Mouse (Mus musculus) stomach, postnatal 0 days (tissue): ENCODE data around the gene Lrrc40. TPM values are rescaled to one million over a fixed set of nuclear protein-coding genes. Genes with fewer than 3 reads are reported as not detected.
A peak's percentile ranks its signal among the peaks of the same experiment; 100 is the strongest.

ENCODE experiments used
- ATAC-seq: fragments of 200-750 bp; cut with Nextera tagmentation; 2 replicates; pipeline ENCODE4 v1.8.0; 2017; ENCODE audit not compliant: low FRiP score, low TSS enrichment
- DNase-seq: peaks from one replicate; pipeline ENCODE4 v3.0.0-alpha.2; 2016; ENCODE audit warnings: low spot score
- H3K27ac ChIP-seq: fragments of 300-500 bp; sonication (generic); replicated peaks from 2 replicates; pipeline ENCODE4 v1.5.1; 2014; ENCODE audit warnings: mild to moderate bottlenecking, control low read depth
- H3K27me3 ChIP-seq: fragments of 300-500 bp; sonication (generic); 2 replicates; pipeline ENCODE4 v1.6.1; 2014; ENCODE audit warnings: low read length; ENCODE audit not compliant: control insufficient read depth, insufficient read depth
- H3K36me3 ChIP-seq: fragments of 300-500 bp; sonication (generic); 2 replicates; pipeline ENCODE4 v1.6.1; 2014; ENCODE audit warnings: low read length, mixed read lengths; ENCODE audit not compliant: control insufficient read depth, insufficient read depth
- H3K4me1 ChIP-seq: fragments of 300-500 bp; sonication (generic); replicated peaks from 2 replicates; pipeline ENCODE4 v1.6.1; 2014; ENCODE audit warnings: antibody characterized with exemption; ENCODE audit not compliant: control insufficient read depth, insufficient read depth
- H3K4me2 ChIP-seq: fragments of 300-500 bp; sonication (generic); replicated peaks from 2 replicates; pipeline ENCODE4 v1.6.1; 2014; ENCODE audit warnings: low read depth, mild to moderate bottlenecking, control low read depth, moderate library complexity
- H3K4me3 ChIP-seq: fragments of 300-500 bp; sonication (generic); 2 replicates; pipeline ENCODE4 v1.5.1; 2014; ENCODE audit warnings: low read depth, low read length, control low read depth
- H3K9ac ChIP-seq: fragments of 300-500 bp; sonication (generic); 2 replicates; pipeline ENCODE4 v1.6.1; 2014; ENCODE audit warnings: mild to moderate bottlenecking, low read length, control low read depth, mixed read lengths
- H3K9me3 ChIP-seq: fragments of 300-500 bp; sonication (generic); 2 replicates; pipeline ENCODE4 v1.6.1; 2016; ENCODE audit warnings: low read length; ENCODE audit not compliant: control insufficient read depth
- CTCF ChIP-seq: IDR thresholded peaks from 2 replicates; pipeline ENCODE4 v1.5.1; 2016; ENCODE audit warnings: antibody characterized with exemption, low read depth, mild to moderate bottlenecking, moderate library complexity
- EP300 ChIP-seq: optimal IDR thresholded peaks from 2 replicates; pipeline ENCODE3; 2016; ENCODE audit warnings: antibody characterized with exemption
- WGBS: fragments of 180-500 bp; shearing (Covaris S2); extraction: QIAGEN DNeasy Blood & Tissue Kit; methylation state at CpG from one replicate; pipeline ENCODE4 v1.1.7; 2014; 5-methylcytosine and 5-hydroxymethylcytosine counted together
- polyA plus RNA-seq: library from polyadenylated mRNA; unstranded; fragments of >200 nt; fragmentation: Nextera tagmentation; extraction: Ambion mirVana; gene quantifications from 2 replicates; pipeline ENCODE4 v1.2.1, GENCODE M21; 2015

The Lrrc40 gene
- polyA plus RNA-seq, result 24.0 TPM in 2 replicates

- peak within 1 kb of the TSS; percentile 95 for H3K9ac ChIP-seq
- H3K9me3 ChIP-seq, result no peaks in the 10 kb centered on the region
- WGBS, result under 1% methylated on average over 55 of the region's 55 CpGs
Measured at GRCm38 (mm10) chr3:158036329-158036988, at the start of gene Lrrc40, which contains the start of gene Srsf11. Lrrc40 (plus strand) TSS chr3:158036662. Srsf11 (minus strand) TSS chr3:158036639.

GRCm38 (mm10) chr3:157993322-157993721, 43.1 kb upstream of the Lrrc40 start:
- Histone ChIP-seq H3K4me3 (no peak overlapping the region), H3K27ac (no peak overlapping the region), H3K9ac (no peak overlapping the region), H3K4me1 (no peaks in the 10 kb centered on the region), H3K27me3 (no peaks in the 10 kb centered on the region), H3K36me3 (peaks cover 2% of the 10 kb centered on the region; the same call in 1 of the 2 replicates), H3K4me2 (no peak overlapping the region), H3K9me3 (no peaks in the 10 kb centered on the region)
- DNase-seq (peak; percentile 19), ATAC-seq (peak; percentile 63)
- TF ChIP-seq EP300, result no peak
- no peak for TF ChIP-seq CTCF

More at GRCm38 (mm10) chr3:158036329-158036988, at the start of gene Lrrc40, which contains the start of gene Srsf11:
- Histone ChIP-seq H3K4me1 (no peaks in the 10 kb centered on the region; the same call in 1 of the 2 replicates), H3K4me2 (peak within 1 kb of the TSS; percentile 74), H3K27ac (peak within 1 kb of the TSS; percentile 94), H3K27me3 (no peaks in the 10 kb centered on the region), H3K36me3 (no peaks in the 10 kb centered on the region), H3K4me3 (peak within 1 kb of the TSS; percentile 83)
- ATAC-seq (peak; percentile 97), DNase-seq (peak; percentile 97)
- no peak for TF ChIP-seq CTCF
- TF ChIP-seq EP300, result no peak

- Histone ChIP-seq H3K4me3 (no peak overlapping the region), H3K27ac (no peak overlapping the region), H3K27me3 (no peaks in the 10 kb centered on the region), H3K9ac (no peak overlapping the region), H3K36me3 (peaks cover 2% of the 10 kb centered on the region; the same call in 1 of the 2 replicates), H3K4me1 (no peaks in the 10 kb centered on the region), H3K4me2 (no peak overlapping the region), H3K9me3 (no peaks in the 10 kb centered on the region)
- ATAC-seq (no peak), DNase-seq (no peak)
- WGBS, result 91% methylated on average over 2 of the region's 2 CpGs
- no peak for TF ChIP-seq EP300
- no peak for TF ChIP-seq CTCF
Measured at GRCm38 (mm10) chr3:157995726-157996125, 40.7 kb upstream of the Lrrc40 start.

- Histone ChIP-seq H3K4me3 (no peak overlapping the region), H3K4me2 (no peak overlapping the region), H3K4me1 (no peaks in the 10 kb centered on the region), H3K27me3 (no peaks in the 10 kb centered on the region), H3K9ac (no peak overlapping the region), H3K36me3 (peaks cover 2% of the 10 kb centered on the region; the same call in 1 of the 2 replicates), H3K9me3 (no peaks in the 10 kb centered on the region), H3K27ac (no peak overlapping the region)
- WGBS, result 83% methylated on average over 1 of the region's 1 CpGs
- TF ChIP-seq EP300, result no peak
- ATAC-seq, result no peak
- no peak for DNase-seq
Measured at GRCm38 (mm10) chr3:157998742-157999369, 37.6 kb upstream of the Lrrc40 start.

GRCm38 (mm10) chr3:158008647-158009046, 27.8 kb upstream of the Lrrc40 start:
- Histone ChIP-seq H3K4me2 (no peak overlapping the region), H3K27me3 (no peaks in the 10 kb centered on the region), H3K4me1 (no peaks in the 10 kb centered on the region), H3K9ac (no peak overlapping the region), H3K9me3 (no peaks in the 10 kb centered on the region), H3K36me3 (peaks cover 6% of the 10 kb centered on the region; the same call in 1 of the 2 replicates), H3K4me3 (no peak overlapping the region), H3K27ac (no peak overlapping the region)
- WGBS, result 54% methylated on average over 1 of the region's 1 CpGs
- no peak for DNase-seq
- no peak for ATAC-seq
- TF ChIP-seq CTCF, result no peak
- no peak for TF ChIP-seq EP300

GRCm38 (mm10) chr3:158009762-158010320, 26.6 kb upstream of the Lrrc40 start:
- Histone ChIP-seq H3K9ac (no peak overlapping the region), H3K36me3 (peaks cover 10% of the 10 kb centered on the region), H3K9me3 (no peaks in the 10 kb centered on the region), H3K4me1 (no peaks in the 10 kb centered on the region), H3K27ac (no peak overlapping the region), H3K4me3 (no peak overlapping the region), H3K4me2 (no peak overlapping the region), H3K27me3 (no peaks in the 10 kb centered on the region)
- TF ChIP-seq EP300, result no peak
- TF ChIP-seq CTCF, result no peak
- DNase-seq (no peak), ATAC-seq (no peak)
- WGBS, result 36% methylated on average over 1 of the region's 1 CpGs
